Mouse (Mus musculus) frontal cortex, postnatal 36 days (tissue): ENCODE results near the gene Exd2.

Experiments used
- DNase-seq, 2 experiments: peaks; one replicate each; pipeline ENCODE4 v3.0.0; 2022; ENCODE audit warnings: low spot score in 2 of 2

The Exd2 gene

GRCm38 (mm10) chr12:80495691-80496090, 32.8 kb downstream of the Exd2 start:
- no peak for DNase-seq

- DNase-seq: no peak
Measured at GRCm38 (mm10) chr12:80498356-80498755, 35.5 kb downstream of the Exd2 start.

- DNase-seq: no peak
Measured at GRCm38 (mm10) chr12:80500506-80500905, 37.6 kb downstream of the Exd2 start.

- DNase-seq: no peak
Measured at GRCm38 (mm10) chr12:80504718-80505117, 41.8 kb downstream of the Exd2 start.

GRCm38 (mm10) chr12:80507041-80507745, 44.3 kb downstream of the Exd2 start:
- DNase-seq: no peak

GRCm38 (mm10) chr12:80517977-80518376, 55.1 kb downstream of the Exd2 start, which contains the start of gene Galnt16:
Gene Galnt16 (plus strand): TSS chr12:80518277.
- no peak for DNase-seq

- DNase-seq: peak in 1 of 2 experiments; percentile 31
Measured at GRCm38 (mm10) chr12:80518393-80518756, 55.5 kb downstream of the Exd2 start.

GRCm38 (mm10) chr12:80518757-80519620, 56.1 kb downstream of the Exd2 start:
- DNase-seq: peak; percentile 53 to 60

- peak; percentile 71 to 73 for DNase-seq
Measured at GRCm38 (mm10) chr12:80519621-80520332, 56.9 kb downstream of the Exd2 start.

GRCm38 (mm10) chr12:80522006-80522405, 59.1 kb downstream of the Exd2 start:
- no peak for DNase-seq

- DNase-seq: no peak
Measured at GRCm38 (mm10) chr12:80524276-80524921, 61.5 kb downstream of the Exd2 start.

- DNase-seq: no peak
Measured at GRCm38 (mm10) chr12:80525513-80525912, 62.6 kb downstream of the Exd2 start.

- DNase-seq: no peak
Measured at GRCm38 (mm10) chr12:80526511-80526910, 63.6 kb downstream of the Exd2 start.

GRCm38 (mm10) chr12:80527727-80528389, 65.0 kb downstream of the Exd2 start:
- DNase-seq: peak; percentile 41 to 49

- DNase-seq: no peak
Measured at GRCm38 (mm10) chr12:80530052-80530451, 67.2 kb downstream of the Exd2 start.

- DNase-seq: no peak
Measured at GRCm38 (mm10) chr12:80530630-80531029, 67.7 kb downstream of the Exd2 start.

GRCm38 (mm10) chr12:80531585-80531984, 68.7 kb downstream of the Exd2 start:
- DNase-seq: no peak

- no peak for DNase-seq
Measured at GRCm38 (mm10) chr12:80533876-80534275, 71.0 kb downstream of the Exd2 start.

- no peak for DNase-seq
Measured at GRCm38 (mm10) chr12:80537313-80537712, 74.4 kb downstream of the Exd2 start.

GRCm38 (mm10) chr12:80538311-80538710, 75.4 kb downstream of the Exd2 start:
- no peak for DNase-seq

GRCm38 (mm10) chr12:80545310-80545709, 82.4 kb downstream of the Exd2 start:
- peak in 1 of 2 experiments; percentile 48 for DNase-seq
